Mouse (Mus musculus) adrenal gland, adult 8-10 months (tissue): Measurements from ENCODE around the gene Mrps27. TPM values are rescaled to one million over a fixed set of nuclear protein-coding genes. Genes with fewer than 3 reads are reported as not detected.

Source experiments
- DNase-seq: peaks from one replicate; pipeline ENCODE4 v3.0.0; 2022
- total RNA-seq, 4 experiments: library from RNA; stranded (reverse); gene quantifications; 2 replicates each; pipeline ENCODE4 v1.2.4; 2022

Gene Mrps27
- total RNA-seq, 4 experiments from 2014 or later, result 46.5 to 49.1 (median 47.6) TPM

GRCm38 (mm10) chr13:99391417-99391816 lies 46.8 kb downstream of the Mrps27 start:
- DNase-seq, result peak; percentile 74

GRCm38 (mm10) chr13:99393128-99393527 lies 48.5 kb downstream of the Mrps27 start:
- DNase-seq, result no peak

- DNase-seq, result no peak
Measured at GRCm38 (mm10) chr13:99394694-99395093, 50.1 kb downstream of the Mrps27 start.

- DNase-seq, result no peak
Measured at GRCm38 (mm10) chr13:99395531-99395930, 50.9 kb downstream of the Mrps27 start.

GRCm38 (mm10) chr13:99397228-99397627 lies 52.6 kb downstream of the Mrps27 start:
- DNase-seq, result no peak

- DNase-seq, result no peak
Measured at GRCm38 (mm10) chr13:99398149-99398701, 53.6 kb downstream of the Mrps27 start.

- no peak for DNase-seq
Measured at GRCm38 (mm10) chr13:99399373-99399772, 54.8 kb downstream of the Mrps27 start.

- DNase-seq, result no peak
Measured at GRCm38 (mm10) chr13:99409216-99409615, 64.6 kb downstream of the Mrps27 start.

- DNase-seq, result no peak
Measured at GRCm38 (mm10) chr13:99410611-99411515, 66.3 kb downstream of the Mrps27 start.

- peak; percentile 83 for DNase-seq
Measured at GRCm38 (mm10) chr13:99411761-99412160, 67.2 kb downstream of the Mrps27 start.

- DNase-seq, result peak; percentile 48
Measured at GRCm38 (mm10) chr13:99412477-99413080, 68.0 kb downstream of the Mrps27 start.

- no peak for DNase-seq
Measured at GRCm38 (mm10) chr13:99413481-99414351, 69.1 kb downstream of the Mrps27 start.

- DNase-seq, result no peak
Measured at GRCm38 (mm10) chr13:99414352-99414742, 69.8 kb downstream of the Mrps27 start.

GRCm38 (mm10) chr13:99416601-99417000 lies 72.0 kb downstream of the Mrps27 start:
- DNase-seq, result no peak

- DNase-seq, result no peak
Measured at GRCm38 (mm10) chr13:99423581-99423980, 79.0 kb downstream of the Mrps27 start.

GRCm38 (mm10) chr13:99433068-99434008 lies 88.8 kb downstream of the Mrps27 start:
- DNase-seq, result no peak

GRCm38 (mm10) chr13:99434494-99434893 lies 89.9 kb downstream of the Mrps27 start:
- no peak for DNase-seq

GRCm38 (mm10) chr13:99437051-99437450 lies 92.5 kb downstream of the Mrps27 start:
- DNase-seq, result no peak

- no peak for DNase-seq
Measured at GRCm38 (mm10) chr13:99439357-99439756, 94.8 kb downstream of the Mrps27 start.

- no peak for DNase-seq
Measured at GRCm38 (mm10) chr13:99440228-99440627, 95.6 kb downstream of the Mrps27 start.
